Mouse (Mus musculus) lung, embryonic 15.5 days (tissue): Measurements from ENCODE around the gene Phc3. TPM values are rescaled to one million over a fixed set of nuclear protein-coding genes. Genes with fewer than 3 reads are reported as not detected.
"Not testable (repeated sequence)": the region's sequence is repeated elsewhere in the genome, so short reads cannot be mapped to it uniquely, and the experiment has no call there.

Source experiments
- ATAC-seq: fragments of 200-750 bp; cut with Nextera tagmentation; 2 replicates; pipeline ENCODE4 v1.8.0; 2017; ENCODE audit warnings: moderate number of reproducible peaks, borderline replicate concordance; ENCODE audit not compliant: low FRiP score, low TSS enrichment; ENCODE audit errors: extremely low read depth
- H3K27ac ChIP-seq: fragments of 300-500 bp; sonication (generic); 2 replicates; pipeline ENCODE4 v1.5.1; 2015; ENCODE audit warnings: moderate library complexity, mild to moderate bottlenecking, inconsistent platforms
- H3K27me3 ChIP-seq: fragments of 300-500 bp; sonication (generic); 2 replicates; pipeline ENCODE4 v1.6.1; 2015; ENCODE audit warnings: inconsistent platforms
- H3K36me3 ChIP-seq: fragments of 300-500 bp; sonication (generic); 2 replicates; pipeline ENCODE4 v1.6.1; 2015; ENCODE audit warnings: inconsistent platforms
- H3K4me1 ChIP-seq: fragments of 300-500 bp; sonication (generic); 2 replicates; pipeline ENCODE4 v1.6.1; 2015; ENCODE audit warnings: inconsistent platforms
- H3K4me2 ChIP-seq: fragments of 300-500 bp; sonication (generic); 2 replicates; pipeline ENCODE4 v1.6.1; 2015; ENCODE audit warnings: inconsistent platforms, mild to moderate bottlenecking, moderate library complexity
- H3K4me3 ChIP-seq: fragments of 300-500 bp; sonication (generic); 2 replicates; pipeline ENCODE4 v1.5.1; 2015; ENCODE audit warnings: mild to moderate bottlenecking, inconsistent platforms
- H3K9ac ChIP-seq: fragments of 300-500 bp; sonication (generic); 2 replicates; pipeline ENCODE4 v1.6.1; 2015; ENCODE audit warnings: inconsistent platforms
- H3K9me3 ChIP-seq: fragments of 300-500 bp; sonication (generic); 2 replicates; pipeline ENCODE4 v1.6.1; 2016; ENCODE audit warnings: inconsistent platforms
- WGBS: fragments of 180-500 bp; shearing (Covaris S2); methylation state at CpG from one replicate; pipeline ENCODE4 v1.1.7; 2015; 5-methylcytosine and 5-hydroxymethylcytosine counted together
- polyA plus RNA-seq: library from polyadenylated mRNA; unstranded; fragments of >200 nt; fragmentation: Nextera tagmentation; extraction: Ambion mirVana; gene quantifications from 2 replicates; pipeline ENCODE4 v1.2.1, GENCODE M21; 2015

The Phc3 gene
- polyA plus RNA-seq, 1 experiment from 2014 or later: 7.3 TPM

GRCm38 (mm10) chr3:30860705-30861104 is 108.5 kb downstream of the Phc3 start:
- Histone ChIP-seq H3K4me2 (no peak overlapping the region), H3K9ac (no peak overlapping the region), H3K4me1 (peaks cover under 1% of the 10 kb centered on the region; the same call in 1 of the 2 replicates), H3K4me3 (no peak overlapping the region), H3K36me3 (no peaks in the 10 kb centered on the region), H3K9me3 (no peaks in the 10 kb centered on the region), H3K27ac (no peak overlapping the region), H3K27me3 (peaks cover 4% of the 10 kb centered on the region; the same call in 1 of the 2 replicates)
- ATAC-seq: no peak
- 69% methylated on average over 4 of the region's 4 CpGs for WGBS

- peaks cover 15% of the 10 kb centered on the region for H3K27me3 ChIP-seq
- not testable (repeated sequence) for H3K36me3 ChIP-seq, ATAC-seq, H3K4me1 ChIP-seq, H3K4me2 ChIP-seq, H3K9ac ChIP-seq, H3K4me3 ChIP-seq, H3K9me3 ChIP-seq, H3K27ac ChIP-seq
- 87% methylated on average over 8 of the region's 8 CpGs for WGBS
These were observed 109.6 kb downstream of the Phc3 start for GRCm38 (mm10) chr3:30859599-30859998.

- H3K4me2 ChIP-seq: peak within 1 kb of the TSS; percentile 99
- H3K4me1 ChIP-seq: peaks cover 5% of the 10 kb centered on the region
- H3K27ac ChIP-seq: peak within 1 kb of the TSS; percentile 44; the same call in 1 of the 2 replicates
- under 1% methylated on average over 69 of the region's 75 CpGs for WGBS
- H3K27me3 ChIP-seq: peaks cover 17% of the 10 kb centered on the region
- peak within 1 kb of the TSS; percentile 63 for H3K4me3 ChIP-seq
- peak; percentile 87 for ATAC-seq
- H3K9ac ChIP-seq: peak within 1 kb of the TSS; percentile 53
- H3K36me3 ChIP-seq: no peaks in the 10 kb centered on the region
- H3K9me3 ChIP-seq: no peaks in the 10 kb centered on the region
These were observed 113.4 kb downstream of the Phc3 start, which contains the start of gene Gpr160 for GRCm38 (mm10) chr3:30855604-30856458. TSS of gene Gpr160 (plus strand) at chr3:30855950.

- WGBS: 86% methylated on average over 5 of the region's 5 CpGs
- Histone ChIP-seq H3K4me2 (no peak overlapping the region), H3K27ac (no peak overlapping the region)
These were observed 115.6 kb downstream of the Phc3 start for GRCm38 (mm10) chr3:30853596-30853995.

GRCm38 (mm10) chr3:30851422-30851821 is 117.8 kb downstream of the Phc3 start:
- ATAC-seq: no peak
- Histone ChIP-seq H3K4me3 (no peak overlapping the region), H3K9me3 (no peaks in the 10 kb centered on the region), H3K4me2 (no peak overlapping the region), H3K9ac (no peak overlapping the region), H3K4me1 (peaks cover 5% of the 10 kb centered on the region), H3K27me3 (peaks cover 17% of the 10 kb centered on the region), H3K27ac (no peak overlapping the region), H3K36me3 (no peaks in the 10 kb centered on the region)
- WGBS: 69% methylated on average over 6 of the region's 6 CpGs

More at GRCm38 (mm10) chr3:30853596-30853995, 115.6 kb downstream of the Phc3 start:
- Histone ChIP-seq H3K9me3 (no peaks in the 10 kb centered on the region), H3K36me3 (no peaks in the 10 kb centered on the region), H3K27me3 (peaks cover 17% of the 10 kb centered on the region), H3K4me1 (peaks cover 5% of the 10 kb centered on the region), H3K4me3 (no peak overlapping the region), H3K9ac (no peak overlapping the region)
- ATAC-seq: no peak

Other genes with a start within 250 kb of the Phc3 start
- gene Samd7, start 223.1 kb downstream of the Phc3 start, polyA plus RNA-seq: not detected in 2 replicates
- 72.1 and 74.5 TPM in 2 replicates for gene Sec62, start 176.5 kb downstream of the Phc3 start, polyA plus RNA-seq
- gene Gpr160, start 113.5 kb downstream of the Phc3 start, polyA plus RNA-seq: 4.5 and 5.2 TPM in 2 replicates
- 53.0 and 53.9 TPM in 2 replicates for gene Prkci, start 26.3 kb upstream of the Phc3 start, polyA plus RNA-seq
- gene Skil, start 125.6 kb upstream of the Phc3 start, polyA plus RNA-seq: 20.6 and 22.0 TPM in 2 replicates
- 5.6 and 7.7 TPM in 2 replicates for gene Cldn11, start 180.5 kb upstream of the Phc3 start, polyA plus RNA-seq